Mouse (Mus musculus) ES-Bruce4 (cell line): ENCODE results near the gene Tnfrsf9.

Source experiments
- CTCF ChIP-seq: IDR thresholded peaks from one replicate; pipeline ENCODE4 v1.8.1; 2011; ENCODE audit warnings: low read depth, low read length
- EP300 ChIP-seq: IDR thresholded peaks from 2 replicates; pipeline ENCODE4 v1.6.1; 2011; ENCODE audit warnings: low read depth, low read length; ENCODE audit not compliant: insufficient read depth

GRCm38 (mm10) chr4:150889955-150890315 lies 24.4 kb upstream of the Tnfrsf9 start:
- no peak for TF ChIP-seq CTCF
- no peak for TF ChIP-seq EP300
